Mouse (Mus musculus): ENCODE measurements around the gene Clec1a.
A peak's percentile ranks its signal among the peaks of the same experiment; 100 is the strongest.
"Not testable (repeated sequence)": the region's sequence is repeated elsewhere in the genome, so short reads cannot be mapped to it uniquely, and the experiment has no call there.

The Clec1a gene

DNA sequence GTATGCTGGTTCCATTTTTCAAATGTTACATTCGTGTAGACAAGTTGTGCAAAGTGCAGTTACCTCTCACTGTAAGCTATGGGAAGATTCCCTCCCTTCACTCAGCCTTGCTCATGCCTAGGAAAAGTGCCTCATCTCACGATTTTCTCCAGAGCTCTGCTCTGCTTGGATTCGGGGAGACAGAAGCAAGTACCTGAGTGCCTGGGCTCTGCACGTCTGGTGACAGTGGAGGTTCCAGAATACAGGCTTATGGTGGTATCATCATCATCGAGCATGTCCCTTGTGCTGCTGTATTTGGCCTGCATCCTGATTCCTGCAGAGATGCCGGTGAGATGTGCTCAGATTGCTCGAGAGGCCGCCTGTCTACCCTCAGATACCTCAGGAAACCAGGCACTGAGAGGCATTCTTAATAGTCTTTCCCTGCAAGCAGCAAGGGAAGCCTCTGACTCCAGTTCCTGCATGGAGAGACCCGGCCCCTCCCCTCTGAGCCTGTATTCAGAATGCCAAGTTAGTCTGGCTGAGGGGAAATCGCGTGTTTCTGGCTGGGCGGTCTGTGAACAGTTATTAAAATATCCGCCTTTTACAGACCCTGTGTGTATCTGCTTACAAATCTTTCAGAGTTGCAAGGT lies at the start of gene Clec1a:
Gene Clec1a, minus strand, starts transcription at position 590 of the 629 bp plus-strand sequence.
- no peak for DNase-seq (ENCODE audit: low spot score)

DNA sequence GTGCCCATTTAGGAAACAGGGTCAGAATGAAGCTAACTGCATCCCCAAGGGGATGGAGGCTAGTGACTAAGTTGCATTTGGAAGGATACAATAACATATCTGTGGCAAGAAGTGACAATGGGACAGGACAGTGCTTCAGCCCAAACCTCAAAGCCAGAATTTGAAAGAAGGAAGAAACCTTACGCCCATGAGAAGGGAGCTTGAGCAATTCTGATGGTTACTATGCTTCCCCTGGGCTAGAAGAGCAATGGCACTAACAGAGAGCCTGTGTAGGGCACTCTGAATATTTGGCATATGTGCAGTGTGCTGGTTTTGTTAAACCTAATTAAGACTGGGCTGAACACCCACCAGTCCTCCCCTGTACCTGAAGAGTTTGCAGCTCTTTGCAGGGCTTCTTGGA lies 47.7 kb upstream of the Clec1a start:
- DNase-seq (ENCODE audit: low spot score): not testable (repeated sequence)

DNA sequence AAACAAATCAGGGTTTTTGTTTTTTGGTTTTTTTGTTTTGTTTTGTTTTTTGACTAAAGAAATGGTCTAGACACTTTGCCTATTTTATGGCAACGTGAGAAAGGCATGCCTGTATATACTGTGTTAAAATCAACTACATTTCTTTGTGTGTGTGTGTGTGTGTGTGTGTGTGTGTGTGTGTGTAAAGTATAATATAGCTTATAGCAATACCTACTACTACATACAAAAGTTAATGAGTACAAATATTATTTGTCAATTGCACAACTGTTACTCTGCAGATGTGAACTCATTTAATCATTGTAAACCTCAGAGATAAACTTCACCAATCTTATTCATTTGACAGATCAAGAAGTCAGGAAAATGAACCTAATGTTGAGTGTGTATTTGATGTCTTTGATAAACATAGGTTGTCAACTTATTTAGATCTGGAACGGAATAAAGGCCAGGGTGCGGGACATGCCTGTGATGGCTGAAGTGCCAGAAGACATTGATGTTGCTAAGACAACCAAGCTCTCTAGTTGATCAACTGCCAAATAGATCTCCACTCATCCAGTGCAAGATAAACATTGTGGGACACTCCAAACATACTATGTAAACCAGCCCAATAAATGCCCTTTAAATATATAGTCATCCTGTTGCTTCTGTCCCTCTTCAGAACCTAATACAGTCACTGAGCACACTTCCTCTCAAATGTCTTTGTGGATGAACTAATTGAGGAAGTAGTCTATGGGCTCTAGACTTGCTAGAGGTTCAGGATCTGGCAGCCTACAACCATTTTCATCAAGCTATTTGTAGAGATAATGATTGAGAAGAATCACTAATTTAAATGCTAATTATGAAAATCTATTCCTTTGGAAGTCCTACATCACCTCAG lies 45.8 kb upstream of the Clec1a start:
- no peak for DNase-seq (ENCODE audit: low spot score)

DNA sequence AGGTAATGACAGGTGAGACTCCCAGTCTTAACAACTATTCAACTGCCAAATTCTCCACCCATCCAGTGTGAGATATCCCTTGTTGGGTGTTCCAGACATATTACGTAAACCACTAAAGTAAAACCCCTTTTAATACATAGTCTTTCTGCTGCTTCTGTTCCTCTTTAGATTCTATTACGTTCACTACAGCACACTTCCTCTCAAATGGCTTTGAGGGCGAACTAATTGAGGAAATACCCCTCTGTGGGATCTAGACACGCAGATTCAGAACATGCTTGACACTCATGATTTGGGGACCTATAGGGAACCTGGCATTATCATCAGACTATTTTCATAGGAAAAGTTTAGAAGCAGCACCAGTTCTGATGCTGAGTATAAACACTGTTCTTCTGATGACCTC lies 43.1 kb upstream of the Clec1a start:
- no peak for DNase-seq (ENCODE audit: low spot score)

DNA sequence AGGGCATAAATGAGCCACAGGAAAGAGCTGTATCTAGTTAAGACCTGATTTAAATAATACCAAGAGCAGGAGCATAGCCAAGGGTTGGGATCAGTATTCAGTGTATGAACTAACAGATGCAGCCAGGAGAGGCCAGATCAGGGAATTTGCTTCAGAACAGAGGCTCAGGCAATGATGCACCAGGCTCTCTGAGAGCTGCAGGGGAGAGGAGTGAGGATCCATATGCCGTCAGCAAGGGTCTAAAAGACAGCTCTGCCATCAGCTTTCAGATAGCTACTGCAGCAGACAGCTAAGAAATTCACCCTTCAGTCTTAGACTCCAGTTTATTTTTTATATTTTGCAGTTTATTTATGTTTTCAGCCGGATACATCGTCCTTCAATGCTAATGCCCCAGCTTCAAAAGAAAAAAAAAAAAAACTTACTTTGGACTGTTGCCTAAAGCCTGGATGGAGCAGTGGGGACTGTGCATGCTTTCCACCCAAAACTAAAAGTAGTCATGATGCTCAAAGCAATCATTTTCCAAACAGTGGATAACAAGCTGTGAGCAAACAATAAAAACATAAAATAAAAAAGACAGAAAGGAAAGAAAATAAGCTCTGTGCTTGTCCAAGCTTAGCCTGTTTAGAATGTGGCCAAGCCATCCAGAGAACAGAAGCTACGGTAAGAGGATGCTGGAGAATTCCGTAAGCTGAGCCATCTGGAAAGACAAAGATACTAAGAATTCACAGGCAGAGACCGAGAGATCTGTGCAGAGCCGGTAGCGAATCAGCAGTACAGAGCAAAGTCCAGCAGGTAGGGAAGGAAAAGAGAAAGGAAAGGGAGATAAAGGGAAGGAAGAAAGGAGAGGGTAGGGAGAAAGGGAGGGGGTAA lies 28.5 kb upstream of the Clec1a start:
- no peak for DNase-seq (ENCODE audit: low spot score)

DNA sequence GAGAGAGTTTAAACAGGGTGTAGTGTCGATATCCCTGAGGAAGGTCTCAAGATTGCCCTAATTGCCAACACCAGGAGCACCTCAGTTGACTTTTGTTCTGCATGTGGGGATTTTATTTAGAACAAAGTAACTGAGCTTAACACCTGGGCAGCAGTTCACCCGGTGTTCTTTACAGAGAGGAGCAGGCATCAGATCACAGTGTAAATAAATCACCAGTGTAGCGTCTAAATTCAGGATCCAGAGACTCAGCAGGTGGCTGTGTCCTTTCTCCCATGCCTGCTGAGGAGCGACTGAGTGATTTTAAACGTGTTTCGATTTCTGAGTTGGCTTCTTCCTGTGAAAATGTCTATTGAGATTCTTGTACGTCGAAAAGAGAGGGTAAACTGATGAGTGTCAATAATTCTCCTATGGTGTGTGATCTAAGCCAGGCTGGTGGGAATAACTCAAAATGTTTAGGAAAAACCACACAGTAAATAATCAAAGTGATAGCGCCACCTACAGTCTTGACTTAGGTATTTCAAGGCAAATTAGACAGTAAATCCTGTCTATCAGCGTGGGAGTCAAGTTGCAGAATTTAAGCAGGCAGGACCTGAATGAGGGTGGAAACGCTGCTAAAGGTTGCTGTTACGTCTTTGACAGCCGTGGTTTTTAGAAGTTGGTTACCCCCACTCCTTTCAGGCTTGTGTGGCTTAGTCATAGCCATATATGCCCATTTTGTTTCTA lies 24.8 kb upstream of the Clec1a start:
- no peak for DNase-seq (ENCODE audit: low spot score)

DNA sequence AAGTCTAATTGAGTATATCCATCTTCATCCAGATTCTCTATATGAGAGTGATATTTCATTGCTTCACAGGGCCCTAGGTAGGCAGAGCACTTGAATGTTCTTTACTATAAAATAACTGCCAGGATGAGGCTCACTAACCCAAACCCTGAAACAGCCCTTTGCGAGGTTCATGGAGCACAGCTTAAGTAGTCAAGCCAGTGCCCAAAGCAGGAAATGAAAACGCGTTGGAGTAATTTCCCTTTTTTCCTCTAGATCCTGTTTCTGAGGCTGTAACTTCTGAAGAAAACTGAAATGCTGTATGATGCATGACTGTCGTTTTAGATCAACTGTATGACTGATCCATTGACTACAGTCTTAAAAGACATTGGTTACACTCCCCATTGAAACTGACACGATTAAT lies 20.8 kb upstream of the Clec1a start:
- DNase-seq (ENCODE audit: low spot score): no peak

DNA sequence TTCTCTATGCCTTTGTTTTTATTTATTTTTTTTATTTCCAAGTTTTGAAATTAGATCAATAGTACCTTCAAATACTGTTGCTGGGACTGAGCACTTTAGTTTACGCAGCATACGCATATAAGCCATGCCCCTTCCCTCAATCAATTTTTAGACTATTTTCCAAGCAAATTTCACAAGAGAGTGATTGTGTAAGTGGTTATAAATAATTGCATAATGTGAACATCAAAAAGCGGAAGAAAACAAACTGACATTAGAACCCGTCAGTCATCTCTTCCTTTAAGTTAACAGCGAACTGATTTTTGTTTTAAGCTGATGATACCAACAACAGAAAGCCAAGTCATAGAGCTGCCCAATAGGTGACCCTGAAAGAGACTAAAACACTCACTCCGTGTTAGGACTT lies 19.6 kb upstream of the Clec1a start:
- DNase-seq (ENCODE audit: low spot score): no peak

DNA sequence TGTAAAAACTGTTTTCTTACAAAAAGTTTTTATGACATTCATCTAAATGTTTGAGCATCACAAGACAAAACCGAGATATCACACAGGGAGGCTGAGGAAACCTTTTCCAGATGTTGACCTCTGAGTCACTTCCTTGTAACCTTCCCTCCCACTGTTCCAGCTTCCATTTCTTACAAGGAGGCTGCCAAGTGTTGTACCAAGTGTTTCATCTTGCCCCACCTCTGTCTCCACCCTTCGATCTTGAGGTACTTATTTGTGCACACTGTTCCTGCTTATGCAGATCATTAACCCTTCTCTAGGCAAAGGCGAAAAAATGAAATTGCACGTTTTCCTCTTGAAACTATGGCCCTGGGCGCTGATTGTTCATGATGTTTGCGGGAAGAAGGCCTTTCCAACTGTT lies 2.1 kb downstream of the Clec1a start:
- no peak for DNase-seq (ENCODE audit: low spot score)

DNA sequence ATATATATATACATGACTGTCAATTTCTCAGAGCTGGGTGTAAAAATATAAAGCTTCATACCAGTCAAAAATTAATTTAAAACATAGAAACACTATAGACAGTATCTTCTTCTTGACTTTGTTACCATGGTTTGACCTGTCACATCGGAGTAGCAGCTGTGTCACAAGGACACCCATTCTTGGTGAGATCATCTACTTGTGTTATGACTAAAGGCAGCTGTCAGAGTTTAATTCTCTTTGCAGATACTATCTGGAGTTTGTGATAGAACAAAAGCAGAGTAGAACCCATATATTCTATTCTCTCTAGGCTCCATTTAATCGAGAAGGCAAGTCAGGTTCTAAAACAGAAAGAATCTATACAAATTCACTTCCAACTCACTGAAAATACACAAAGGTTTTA lies 13.8 kb downstream of the Clec1a start:
- DNase-seq (ENCODE audit: low spot score): no peak

DNA sequence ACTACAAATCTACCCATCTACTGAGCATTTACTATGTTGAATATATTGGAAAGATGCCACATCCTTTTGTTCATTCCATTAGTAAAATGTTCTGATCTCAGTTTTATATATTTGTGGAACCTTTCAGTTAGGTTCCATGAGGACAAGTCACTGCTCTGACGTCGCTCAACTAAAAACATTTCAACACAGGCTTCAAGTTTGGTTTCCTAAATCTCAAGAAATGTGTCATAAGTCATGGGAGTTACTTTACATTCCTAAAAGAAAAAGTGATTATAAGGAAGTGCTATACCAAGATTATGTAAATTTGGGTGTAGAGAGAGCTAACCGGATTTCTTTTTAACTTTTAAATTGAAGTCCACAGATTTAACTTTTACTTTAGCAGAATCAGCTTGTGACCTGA lies 15.8 kb downstream of the Clec1a start:
- DNase-seq (ENCODE audit: low spot score): no peak

DNA sequence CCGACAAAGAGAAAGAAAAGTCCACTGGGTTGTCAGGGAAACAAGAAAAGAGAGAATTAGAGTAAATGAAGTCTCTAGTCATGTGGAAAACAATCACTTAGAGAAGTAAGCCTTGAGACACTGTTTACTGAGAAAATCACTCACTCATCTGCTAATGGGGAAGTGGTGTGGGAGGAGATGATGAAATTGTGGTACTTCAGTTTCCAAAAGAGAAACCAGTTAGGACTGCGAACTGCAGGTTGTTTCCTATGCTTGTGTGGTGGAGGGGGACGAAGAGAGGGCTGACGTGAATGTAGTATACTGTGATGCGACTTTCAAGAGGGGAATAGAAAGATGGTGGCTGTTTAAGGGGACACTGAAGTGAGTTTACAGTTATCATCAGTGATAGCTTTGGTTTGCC lies 17.6 kb downstream of the Clec1a start:
- no peak for DNase-seq (ENCODE audit: low spot score)

DNA sequence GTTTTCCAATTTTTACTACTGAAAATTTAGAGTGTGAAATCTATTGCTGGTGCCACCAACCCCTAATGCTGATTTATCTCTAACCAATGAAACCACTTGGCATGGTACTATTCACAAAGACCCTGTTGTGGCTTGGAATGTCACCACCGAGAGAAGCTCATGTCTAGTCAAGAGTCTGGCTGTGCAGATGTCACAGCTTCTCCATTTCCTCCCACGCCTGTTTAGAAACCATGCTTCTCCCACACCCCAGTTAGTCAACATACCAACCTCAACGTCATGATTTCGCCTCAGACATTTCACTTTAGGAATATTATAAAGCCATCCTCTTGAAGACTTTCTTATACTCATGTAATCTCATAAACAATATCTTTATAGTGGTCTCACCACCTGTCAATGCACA lies 24.5 kb downstream of the Clec1a start:
- DNase-seq (ENCODE audit: low spot score): no peak

DNA sequence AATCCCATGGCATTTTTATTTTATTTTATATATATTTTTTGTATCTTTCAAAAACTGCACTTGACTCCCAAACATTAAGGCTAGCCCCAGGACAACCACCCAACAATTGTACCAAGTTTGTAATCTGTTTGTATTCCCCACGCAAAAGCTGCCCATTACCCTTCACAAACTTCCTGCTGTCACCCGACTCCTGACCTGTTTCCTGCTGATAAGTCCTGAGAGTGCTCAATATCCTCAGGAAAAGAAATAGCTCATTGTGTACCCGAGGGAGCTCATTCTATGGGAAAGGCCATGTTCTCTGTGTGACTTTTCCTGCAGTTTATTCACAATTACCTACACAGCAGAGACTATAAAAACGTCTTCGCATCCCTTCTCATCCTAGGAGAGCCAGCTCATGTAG lies 26.0 kb downstream of the Clec1a start:
- no peak for DNase-seq (ENCODE audit: low spot score)

DNA sequence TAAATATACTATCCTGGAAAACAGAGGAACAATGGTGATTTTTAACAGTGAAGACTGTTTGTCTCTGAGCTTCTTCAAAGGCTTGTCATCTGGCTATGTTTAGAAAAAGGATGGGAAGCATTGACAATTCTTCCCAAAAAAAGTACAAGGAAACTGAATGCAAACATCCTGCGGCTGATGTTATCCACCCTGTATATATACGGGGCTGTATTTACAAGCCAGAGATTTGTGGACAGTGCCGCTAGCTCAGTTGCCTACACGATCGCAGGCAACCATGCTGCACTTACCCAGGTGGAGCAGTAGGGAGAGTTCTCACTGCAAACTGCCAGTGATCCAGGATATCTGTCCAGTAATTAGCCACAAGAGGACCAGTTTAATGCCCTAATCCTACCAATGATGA lies 26.6 kb downstream of the Clec1a start:
- no peak for DNase-seq (ENCODE audit: low spot score)

DNA sequence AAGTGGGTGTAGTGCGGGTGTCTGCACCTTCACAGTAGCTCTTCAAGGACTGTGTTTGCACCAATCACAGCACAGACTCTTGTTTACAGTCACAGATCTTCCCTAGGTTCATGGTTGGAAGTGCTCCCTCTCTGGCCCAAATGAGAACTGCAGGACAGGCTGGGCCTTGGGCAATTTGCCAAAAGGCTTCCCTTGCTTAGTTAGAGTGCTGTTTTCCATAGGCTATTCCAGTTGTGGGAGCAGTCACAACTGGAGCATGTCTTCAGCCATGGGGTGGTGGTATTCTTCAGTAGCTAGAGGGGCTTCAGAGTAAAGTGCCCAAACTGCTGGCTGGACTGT lies 28.1 kb downstream of the Clec1a start:
- DNase-seq (ENCODE audit: low spot score): peak; percentile 13

DNA sequence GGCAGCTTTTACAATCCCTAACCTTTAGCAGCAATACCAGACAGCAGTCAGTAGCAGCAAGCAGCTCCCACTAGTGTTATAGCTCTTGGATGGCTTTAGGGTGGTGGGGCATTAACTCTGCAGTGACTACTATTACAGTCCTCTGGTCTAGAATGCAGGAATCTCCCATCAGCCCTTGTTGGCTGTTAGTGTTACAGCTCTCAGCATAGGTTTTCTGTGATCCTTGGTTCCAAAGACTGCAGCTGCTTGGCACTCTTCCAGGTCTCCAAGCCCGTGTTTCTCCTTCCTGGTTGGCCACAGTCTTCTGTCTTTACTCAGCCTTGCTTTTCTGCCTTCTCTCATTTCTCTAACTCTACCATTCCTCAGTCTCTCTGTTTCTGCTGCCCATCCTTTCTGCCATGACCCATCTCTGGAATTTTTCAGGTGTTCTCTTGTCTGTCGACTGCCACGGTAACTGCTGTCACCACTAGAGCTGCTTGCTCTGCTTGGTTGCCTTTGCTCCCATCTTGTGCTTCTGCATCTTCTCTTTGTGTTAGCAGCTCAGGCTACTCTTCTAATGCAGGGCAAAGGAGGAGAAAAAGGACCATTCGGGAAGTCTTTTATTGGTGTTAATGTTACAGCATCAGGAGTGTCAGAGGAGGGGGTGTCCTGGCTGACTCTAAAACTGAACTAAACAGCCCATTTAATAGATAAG lies 28.6 kb downstream of the Clec1a start:
- no peak for DNase-seq (ENCODE audit: low spot score)

DNA sequence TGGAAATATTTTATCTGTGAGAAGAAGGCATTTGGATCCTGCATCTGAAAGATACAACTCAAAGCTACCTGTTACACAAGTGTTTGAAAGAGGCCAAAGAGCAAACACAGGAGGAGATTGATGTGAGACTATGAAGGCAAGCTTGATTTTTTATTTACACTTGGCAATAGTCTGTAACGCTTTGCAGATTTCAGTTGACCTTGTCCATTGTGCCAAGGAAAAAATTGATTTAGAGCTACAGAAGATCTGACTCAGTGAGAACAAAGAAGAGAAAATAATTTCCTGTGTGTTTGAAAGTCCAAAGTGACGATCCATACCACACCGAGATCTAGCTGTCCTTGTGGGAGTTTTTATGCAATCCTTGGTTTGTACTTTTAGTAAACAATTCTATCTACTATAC lies 29.5 kb downstream of the Clec1a start:
- no peak for DNase-seq (ENCODE audit: low spot score)

DNA sequence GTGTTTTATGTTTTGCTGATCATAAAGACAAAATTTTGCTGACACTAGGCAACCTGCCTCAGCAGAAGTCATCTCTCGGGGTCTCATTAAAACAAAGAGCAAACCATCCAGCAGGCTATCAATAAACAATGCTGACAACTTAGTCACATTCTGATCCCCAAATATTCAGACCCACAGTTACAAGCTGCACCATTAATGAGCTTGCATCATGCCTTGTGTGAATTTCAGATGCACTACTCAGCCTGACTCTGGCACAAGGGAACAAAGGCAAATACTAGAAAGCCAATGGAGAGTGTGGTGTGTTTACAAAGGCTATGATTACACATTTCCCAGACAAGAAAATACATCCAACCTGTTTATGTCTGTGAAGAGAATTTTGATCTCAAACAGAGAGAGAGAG lies 37.6 kb downstream of the Clec1a start:
- DNase-seq (ENCODE audit: low spot score): no peak

DNA sequence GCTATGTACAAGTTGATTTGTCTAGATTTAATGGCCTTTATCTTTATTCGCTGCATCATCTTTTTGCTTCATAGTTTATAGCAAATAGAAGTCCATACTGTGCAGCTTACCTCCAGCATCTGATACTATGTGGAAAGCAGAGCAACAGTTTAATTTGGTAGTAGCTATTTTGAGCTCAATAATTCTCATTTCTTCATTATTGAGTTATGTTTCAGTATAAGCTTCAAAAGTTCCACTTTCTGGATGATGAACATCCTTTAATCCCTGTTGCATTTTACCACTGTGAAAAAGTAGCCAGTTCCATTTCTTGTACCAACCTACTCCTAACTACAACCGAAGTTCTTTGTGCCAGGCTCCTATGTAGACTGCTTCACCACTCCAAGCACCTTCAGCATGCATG lies 43.2 kb downstream of the Clec1a start, which contains the start of gene Clec9a:
Gene Clec9a, plus strand, starts transcription at position 301 of the 400 bp plus-strand sequence.
- no peak for DNase-seq (ENCODE audit: low spot score)

DNA sequence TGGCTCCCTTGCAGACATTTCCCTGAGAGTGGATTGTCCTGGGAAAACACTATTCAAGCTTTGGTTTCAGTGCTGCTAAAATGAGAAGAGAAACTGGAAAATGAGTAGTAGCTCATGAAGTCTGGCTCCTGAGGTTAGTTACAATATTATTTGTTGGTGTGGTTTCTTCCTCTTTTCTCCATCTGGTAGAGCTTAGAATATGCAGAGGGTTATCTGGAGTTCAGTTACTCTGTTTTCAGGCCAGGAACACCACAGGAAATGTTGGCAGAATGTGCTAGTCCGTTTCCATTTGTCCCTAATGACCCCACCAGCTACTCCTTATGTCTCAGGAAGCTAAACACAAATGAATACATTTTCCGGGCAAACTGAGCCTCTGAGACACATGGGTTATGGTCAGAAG lies 44.5 kb downstream of the Clec1a start:
- no peak for DNase-seq (ENCODE audit: low spot score)

DNA sequence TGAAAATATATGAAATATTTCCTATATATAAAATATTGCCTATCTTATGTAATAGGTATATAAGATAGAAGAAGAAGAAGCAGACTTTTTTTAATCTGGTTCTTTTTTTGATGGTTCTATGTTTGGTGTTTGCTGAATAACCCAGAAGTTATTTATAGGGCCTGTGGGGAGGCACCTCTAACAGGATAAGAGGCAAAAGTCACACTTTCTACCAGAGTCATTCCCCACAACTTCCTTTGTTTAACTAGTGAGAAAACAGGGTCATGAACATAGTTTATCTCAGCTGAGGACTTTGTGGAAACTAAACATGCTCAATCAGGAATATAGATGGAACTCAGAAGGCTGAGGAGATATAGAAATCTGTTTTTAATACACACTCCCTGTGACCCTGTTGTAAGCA lies 45.8 kb downstream of the Clec1a start:
- no peak for DNase-seq (ENCODE audit: low spot score)
